Mouse (Mus musculus): Measurements from ENCODE around the gene Ankrd44. TPM values are rescaled to one million over a fixed set of nuclear protein-coding genes. Genes with fewer than 3 reads are reported as not detected.
"Not testable (repeated sequence)": the region's sequence is repeated elsewhere in the genome, so short reads cannot be mapped to it uniquely, and the experiment has no call there.

Gene Ankrd44
- polyA plus RNA-seq, 1 experiment = 6.8 TPM

GRCm38 (mm10) chr1:54958525-54958924 lies 32.3 kb upstream of the Ankrd44 start:
- no peak for TF ChIP-seq CTCF (IDR thresholded peaks at IDR 0.05; ENCODE audit: control insufficient read depth, insufficient read depth, insufficient replicate concordance, low read depth, low read length)
- TF ChIP-seq POLR2A (IDR thresholded peaks at IDR 0.05; ENCODE audit: control insufficient read depth, low read depth, low read length) = no peak
- Histone ChIP-seq H3K4me3 (ENCODE audit: control insufficient read depth, low read depth, low read length) (no peak overlapping the region), H3K27me3 (ENCODE audit: control insufficient read depth, insufficient read depth, low read length) (no peaks in the 10 kb centered on the region), H3K27ac (ENCODE audit: control insufficient read depth, insufficient read depth, low read depth, low read length) (no peak overlapping the region), H3K36me3 (ENCODE audit: control insufficient read depth, insufficient read depth, low read length) (no peaks in the 10 kb centered on the region), H3K4me1 (ENCODE audit: control insufficient read depth, insufficient read depth, low read length) (no peaks in the 10 kb centered on the region; the same call in 1 of the 2 replicates)

GRCm38 (mm10) chr1:54956995-54957394 lies 30.8 kb upstream of the Ankrd44 start:
- not testable (repeated sequence) for H3K4me1 ChIP-seq (ENCODE audit: control insufficient read depth, insufficient read depth, low read length); H3K4me3 ChIP-seq (ENCODE audit: control insufficient read depth, low read depth, low read length); H3K36me3 ChIP-seq (ENCODE audit: control insufficient read depth, insufficient read depth, low read length); H3K27me3 ChIP-seq (ENCODE audit: control insufficient read depth, insufficient read depth, low read length); H3K27ac ChIP-seq (ENCODE audit: control insufficient read depth, insufficient read depth, low read depth, low read length)

- Histone ChIP-seq H3K27me3 (ENCODE audit: control insufficient read depth, insufficient read depth, low read length) (no peaks in the 10 kb centered on the region), H3K27ac (ENCODE audit: control insufficient read depth, insufficient read depth, low read depth, low read length) (no peak overlapping the region), H3K4me3 (ENCODE audit: control insufficient read depth, low read depth, low read length) (no peak overlapping the region), H3K36me3 (ENCODE audit: control insufficient read depth, insufficient read depth, low read length) (no peaks in the 10 kb centered on the region), H3K4me1 (ENCODE audit: control insufficient read depth, insufficient read depth, low read length) (no peaks in the 10 kb centered on the region; the same call in 1 of the 2 replicates)
- no peak for TF ChIP-seq POLR2A (IDR thresholded peaks at IDR 0.05; ENCODE audit: control insufficient read depth, low read depth, low read length)
Observed at GRCm38 (mm10) chr1:54954856-54955255, 28.7 kb upstream of the Ankrd44 start.

GRCm38 (mm10) chr1:54944648-54945047 lies 18.5 kb upstream of the Ankrd44 start:
- Histone ChIP-seq H3K4me1 (ENCODE audit: control insufficient read depth, insufficient read depth, low read length) (no peaks in the 10 kb centered on the region), H3K27ac (ENCODE audit: control insufficient read depth, insufficient read depth, low read depth, low read length) (no peak overlapping the region), H3K36me3 (ENCODE audit: control insufficient read depth, insufficient read depth, low read length) (no peaks in the 10 kb centered on the region), H3K4me3 (ENCODE audit: control insufficient read depth, low read depth, low read length) (no peak overlapping the region), H3K27me3 (ENCODE audit: control insufficient read depth, insufficient read depth, low read length) (no peaks in the 10 kb centered on the region)
- TF ChIP-seq CTCF (IDR thresholded peaks at IDR 0.05; ENCODE audit: control insufficient read depth, insufficient read depth, insufficient replicate concordance, low read depth, low read length) (no peak), POLR2A (IDR thresholded peaks at IDR 0.05; ENCODE audit: control insufficient read depth, low read depth, low read length) (no peak)

- no peak overlapping the region for H3K4me3 ChIP-seq (ENCODE audit: control insufficient read depth, low read depth, low read length)
- H3K36me3 ChIP-seq (ENCODE audit: control insufficient read depth, insufficient read depth, low read length) = no peaks in the 10 kb centered on the region
- no peak for TF ChIP-seq POLR2A (IDR thresholded peaks at IDR 0.05; ENCODE audit: control insufficient read depth, low read depth, low read length)
- TF ChIP-seq CTCF (IDR thresholded peaks at IDR 0.05; ENCODE audit: control insufficient read depth, insufficient read depth, insufficient replicate concordance, low read depth, low read length) = no peak
- peaks cover 2% of the 10 kb centered on the region; the same call in 1 of the 2 replicates for H3K4me1 ChIP-seq (ENCODE audit: control insufficient read depth, insufficient read depth, low read length)
- no peaks in the 10 kb centered on the region for H3K27me3 ChIP-seq (ENCODE audit: control insufficient read depth, insufficient read depth, low read length)
- no peak overlapping the region for H3K27ac ChIP-seq (ENCODE audit: control insufficient read depth, insufficient read depth, low read depth, low read length)
Observed at GRCm38 (mm10) chr1:54935466-54935865, 9.3 kb upstream of the Ankrd44 start.

- H3K4me1 ChIP-seq (ENCODE audit: control insufficient read depth, insufficient read depth, low read length) = peaks cover 2% of the 10 kb centered on the region; the same call in 1 of the 2 replicates
- TF ChIP-seq CTCF (IDR thresholded peaks at IDR 0.05; ENCODE audit: control insufficient read depth, insufficient read depth, insufficient replicate concordance, low read depth, low read length) = no peak
- TF ChIP-seq POLR2A (IDR thresholded peaks at IDR 0.05; ENCODE audit: control insufficient read depth, low read depth, low read length) = no peak
- no peak overlapping the region for H3K4me3 ChIP-seq (ENCODE audit: control insufficient read depth, low read depth, low read length)
Observed at GRCm38 (mm10) chr1:54934911-54935310, 8.7 kb upstream of the Ankrd44 start.

GRCm38 (mm10) chr1:54933646-54934045 lies 7.5 kb upstream of the Ankrd44 start:
- TF ChIP-seq POLR2A (IDR thresholded peaks at IDR 0.05; ENCODE audit: control insufficient read depth, low read depth, low read length) = no peak
- no peak for TF ChIP-seq CTCF (IDR thresholded peaks at IDR 0.05; ENCODE audit: control insufficient read depth, insufficient read depth, insufficient replicate concordance, low read depth, low read length)
- peaks cover 2% of the 10 kb centered on the region; the same call in 1 of the 2 replicates for H3K4me1 ChIP-seq (ENCODE audit: control insufficient read depth, insufficient read depth, low read length)
- H3K27ac ChIP-seq (ENCODE audit: control insufficient read depth, insufficient read depth, low read depth, low read length) = no peak overlapping the region

More at GRCm38 (mm10) chr1:54934911-54935310, 8.7 kb upstream of the Ankrd44 start:
- H3K36me3 ChIP-seq (ENCODE audit: control insufficient read depth, insufficient read depth, low read length) = no peaks in the 10 kb centered on the region
- H3K27me3 ChIP-seq (ENCODE audit: control insufficient read depth, insufficient read depth, low read length) = no peaks in the 10 kb centered on the region
- H3K27ac ChIP-seq (ENCODE audit: control insufficient read depth, insufficient read depth, low read depth, low read length) = no peak overlapping the region

GRCm38 (mm10) chr1:54932456-54933115 lies 6.4 kb upstream of the Ankrd44 start:
- peaks cover 2% of the 10 kb centered on the region; the same call in 1 of the 2 replicates for H3K4me1 ChIP-seq (ENCODE audit: control insufficient read depth, insufficient read depth, low read length)
- H3K4me3 ChIP-seq (ENCODE audit: control insufficient read depth, low read depth, low read length) = no peak overlapping the region
- H3K27me3 ChIP-seq (ENCODE audit: control insufficient read depth, insufficient read depth, low read length) = no peaks in the 10 kb centered on the region
- H3K27ac ChIP-seq (ENCODE audit: control insufficient read depth, insufficient read depth, low read depth, low read length) = no peak overlapping the region
- no peaks in the 10 kb centered on the region for H3K36me3 ChIP-seq (ENCODE audit: control insufficient read depth, insufficient read depth, low read length)
- TF ChIP-seq POLR2A (IDR thresholded peaks at IDR 0.05; ENCODE audit: control insufficient read depth, low read depth, low read length) = no peak
- TF ChIP-seq CTCF (IDR thresholded peaks at IDR 0.05; ENCODE audit: control insufficient read depth, insufficient read depth, insufficient replicate concordance, low read depth, low read length) = no peak

More at GRCm38 (mm10) chr1:54933646-54934045, 7.5 kb upstream of the Ankrd44 start:
- Histone ChIP-seq H3K36me3 (ENCODE audit: control insufficient read depth, insufficient read depth, low read length) (no peaks in the 10 kb centered on the region), H3K27me3 (ENCODE audit: control insufficient read depth, insufficient read depth, low read length) (no peaks in the 10 kb centered on the region), H3K4me3 (ENCODE audit: control insufficient read depth, low read depth, low read length) (no peak overlapping the region)

All from testis, adult 2 months (tissue).